Comparison of ENCODE assay signal across 8 mouse cellular contexts in genomic region chr3:133310809-133311179, GRCm38 (mm10). TPM values are rescaled to one million over a fixed set of nuclear protein-coding genes. Genes with fewer than 3 reads are reported as not detected.
DNase-seq lines count a peak whose midpoint lies in the region; ATAC-seq and TF ChIP-seq lines count a peak whose summit lies in the region.

No protein-coding gene starts in this region.

- ATAC-seq in heart, embryonic 13.5 days (ENCODE audit: extremely low read depth, insufficient number of reproducible peaks, low FRiP score, low TSS enrichment) = no peak
- ATAC-seq in forebrain, embryonic 13.5 days = peak; percentile 8
- no peak for ATAC-seq in liver, embryonic 14.5 days (ENCODE audit: insufficient read depth)

- peaks cover 5% of the 10 kb centered on the region; the same call in 1 of the 2 replicates for H3K36me3 ChIP-seq in heart, embryonic 13.5 days
- no peaks in the 10 kb centered on the region for H3K36me3 ChIP-seq in forebrain, embryonic 13.5 days (ENCODE audit: poor library complexity, severe bottlenecking)
- H3K36me3 ChIP-seq in liver, embryonic 14.5 days (replicated peaks; ENCODE audit: control insufficient read depth, insufficient read depth, low read depth) = no peaks in the 10 kb centered on the region

- TF ChIP-seq CTCF in liver, embryonic 14.5 days (IDR thresholded peaks at IDR 0.05; ENCODE audit: low read depth) = no peak

- H3K27me3 ChIP-seq in heart, embryonic 13.5 days (replicated peaks) = no peaks in the 10 kb centered on the region
- no peaks in the 10 kb centered on the region for H3K27me3 ChIP-seq in forebrain, embryonic 13.5 days
- no peaks in the 10 kb centered on the region for H3K27me3 ChIP-seq in liver, embryonic 14.5 days (ENCODE audit: control insufficient read depth, insufficient read depth, low read length)

- no peak for DNase-seq in heart, postnatal 4 days
- DNase-seq in ES-CJ7 (ENCODE audit: low read depth, low spot score) = peak; percentile 31
- no peak for DNase-seq in liver, embryonic 14.5 days (ENCODE audit: low read depth in 3 of 3, low spot score in 3 of 3)
- DNase-seq in adrenal gland, adult 2 months = no peak
- DNase-seq in right cerebral cortex, adult 18-20 months = no peak
- DNase-seq in urinary bladder, postnatal 4 days (ENCODE audit: low spot score in 2 of 2) = no peak

- peak overlapping the region; percentile 97 for H3K27ac ChIP-seq in heart, embryonic 13.5 days (replicated peaks)
- H3K27ac ChIP-seq in forebrain, embryonic 13.5 days = peak overlapping the region; percentile 92
- H3K27ac ChIP-seq in liver, embryonic 14.5 days = no peak overlapping the region

- peaks cover 12% of the 10 kb centered on the region for H3K4me1 ChIP-seq in heart, embryonic 13.5 days
- peaks cover 8% of the 10 kb centered on the region; the same call in 1 of the 2 replicates for H3K4me1 ChIP-seq in forebrain, embryonic 13.5 days
- peaks cover 0 to 8% of the 10 kb centered on the region in 2 experiments; a peak in 2 of 4 replicates for H3K4me1 ChIP-seq in liver, embryonic 14.5 days (replicated peaks; ENCODE audit: control insufficient read depth in 2 of 2, insufficient read depth in 2 of 2, low read length in 1 of 2)

- peak overlapping the region; percentile 85 for H3K4me3 ChIP-seq in heart, embryonic 13.5 days
- H3K4me3 ChIP-seq in forebrain, embryonic 13.5 days = peak overlapping the region; percentile 74
- H3K4me3 ChIP-seq in liver, embryonic 14.5 days (ENCODE audit: insufficient read depth in 1 of 2, low read depth in 2 of 2, low read length in 2 of 2) = peak overlapping the region; percentile 71 to 75

- peak overlapping the region; percentile 96 for H3K9ac ChIP-seq in heart, embryonic 13.5 days
- H3K9ac ChIP-seq in forebrain, embryonic 13.5 days = peak overlapping the region; percentile 84
- H3K9ac ChIP-seq in liver, embryonic 14.5 days (replicated peaks) = peak overlapping the region; percentile 69

- H3K4me2 ChIP-seq in heart, embryonic 13.5 days = peak overlapping the region; percentile 73
- H3K4me2 ChIP-seq in forebrain, embryonic 13.5 days = peak overlapping the region; percentile 62
- H3K4me2 ChIP-seq in liver, embryonic 14.5 days (ENCODE audit: low read depth) = peak overlapping the region; percentile 73

- WGBS in heart, embryonic 13.5 days = 20% methylated on average over 14 of the region's 14 CpGs
- 15% methylated on average over 14 of the region's 14 CpGs for WGBS in forebrain, embryonic 13.5 days
- 23% methylated on average over 14 of the region's 14 CpGs for WGBS in liver, embryonic 14.5 days (ENCODE audit: insufficient replicate concordance)

- peaks cover 7% of the 10 kb centered on the region; the same call in 1 of the 2 replicates for H3K9me3 ChIP-seq in heart, embryonic 13.5 days
- H3K9me3 ChIP-seq in forebrain, embryonic 13.5 days (replicated peaks) = no peaks in the 10 kb centered on the region; the same call in 1 of the 2 replicates
- no peaks in the 10 kb centered on the region for H3K9me3 ChIP-seq in liver, embryonic 14.5 days (ENCODE audit: control insufficient read depth, low read length)

- TF ChIP-seq EP300 in liver, embryonic 14.5 days (IDR thresholded peaks at IDR 0.05; ENCODE audit: low read depth) = no peak

RNA-seq across cellular contexts. Expression of gene Ppa2, which starts 0.9 kb away (rescaled TPM):
- polyA plus RNA-seq in heart, embryonic 13.5 days (2015; fragmentation: Nextera tagmentation; extraction: Ambion mirVana) = 110 and 122 TPM in 2 replicates
- total RNA-seq in heart, postnatal 4 days (2021) = 10 to 100 TPM; 83.7 to 92.5 TPM
- polyA plus RNA-seq in forebrain, embryonic 13.5 days (2015; fragmentation: Nextera tagmentation; extraction: Ambion mirVana) = 79.3 and 85.9 TPM in 2 replicates
- 8.6 and 18.4 TPM in 2 replicates for polyA plus RNA-seq in liver, embryonic 14.5 days (2012; rRNA removed)
- polyA plus RNA-seq in liver, embryonic 14.5 days (2014; fragmentation: Nextera tagmentation; extraction: Ambion mirVana) = 42.1 and 47.1 TPM in 2 replicates
- total RNA-seq in adrenal gland, adult 2 months (2021) = 10 to 100 TPM; 55.8 to 71.8 TPM
- 204 and 213 TPM in 2 replicates for polyA plus RNA-seq in adrenal gland, adult 2 months (2012; rRNA removed)
